Mouse (Mus musculus) forelimb bud, embryonic 11.5 days (tissue): ENCODE results near the gene Megf11.
A peak's percentile ranks its signal among the peaks of the same experiment; 100 is the strongest.

Experiments
- DNase-seq: peaks from one replicate; pipeline ENCODE4 v3.0.0-alpha.2; 2012; ENCODE audit warnings: low read depth, low spot score

The Megf11 gene

DNA sequence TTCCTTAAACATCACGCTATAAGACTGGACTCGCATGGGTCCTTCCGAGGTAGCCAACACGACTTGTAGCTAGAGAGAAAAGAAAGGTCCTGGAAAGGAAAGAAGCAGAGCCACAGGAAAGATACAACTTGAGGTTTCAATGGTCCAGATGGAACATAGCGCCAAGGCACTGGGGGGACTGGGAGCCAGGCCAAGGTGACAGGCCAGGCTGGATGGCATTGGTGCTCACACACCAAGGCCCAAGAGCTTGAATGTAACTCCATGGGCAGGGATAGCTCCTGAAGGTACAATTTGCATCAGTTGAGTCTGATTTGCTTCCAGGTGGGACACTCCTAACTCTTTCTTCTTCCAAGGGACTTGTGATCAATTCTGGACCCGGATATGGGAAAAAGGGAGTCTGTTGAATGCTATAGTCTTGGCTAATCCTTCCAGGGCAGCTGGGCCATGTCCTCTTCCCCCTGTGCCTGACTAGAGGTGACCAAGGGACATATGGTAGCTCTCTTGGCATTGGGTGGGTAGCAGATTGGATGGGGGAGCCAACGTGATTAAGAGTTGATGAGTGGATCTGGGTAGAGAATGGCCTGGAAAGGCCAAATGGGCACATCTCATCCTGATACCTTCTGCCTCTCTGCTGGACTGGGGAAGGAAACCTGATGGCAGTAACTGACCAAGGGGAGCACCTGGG lies 172.6 kb downstream of the Megf11 start:
- no peak for DNase-seq

DNA sequence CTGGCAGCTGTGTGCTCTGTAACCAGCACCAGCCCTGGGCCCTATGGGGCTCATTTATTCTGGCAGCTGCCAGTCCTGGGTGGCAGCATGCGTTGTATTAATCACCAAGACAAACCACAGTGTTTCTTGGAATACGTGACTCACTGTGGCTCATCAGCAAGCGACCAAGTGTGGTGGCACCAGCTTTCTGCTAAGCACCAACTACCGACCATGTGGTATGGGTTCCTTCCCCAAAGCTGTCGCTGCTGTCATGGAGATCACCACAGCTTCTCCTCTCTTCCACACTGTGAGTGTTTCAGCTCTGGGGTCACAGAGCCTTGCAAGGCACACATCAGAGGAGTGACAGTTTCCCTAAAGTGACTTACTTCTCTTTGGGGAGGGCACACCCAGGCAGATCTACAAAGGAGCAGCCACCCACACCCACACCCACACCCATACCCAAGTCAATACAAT lies 178.9 kb downstream of the Megf11 start:
- no peak for DNase-seq

DNA sequence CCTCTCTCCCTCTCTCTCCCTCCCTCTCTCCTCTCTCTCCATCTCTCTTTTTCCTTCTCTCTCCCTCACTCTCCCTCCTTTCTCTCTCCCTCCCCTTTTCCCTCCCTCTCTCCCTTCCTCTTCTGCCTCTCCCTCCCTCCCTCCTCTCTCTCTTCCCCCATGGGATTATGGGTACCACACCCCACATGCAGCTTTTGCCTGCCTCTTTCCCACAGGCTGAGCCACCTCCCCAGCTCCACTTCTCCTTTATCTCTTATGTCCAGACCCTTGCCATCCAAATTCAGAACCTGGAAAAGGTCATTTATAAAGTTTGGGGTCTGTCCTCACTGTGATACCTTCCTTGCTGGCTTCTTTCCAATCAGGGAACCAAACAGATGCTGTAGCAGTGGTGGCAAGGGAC lies 180.5 kb downstream of the Megf11 start:
- DNase-seq: no peak

DNA sequence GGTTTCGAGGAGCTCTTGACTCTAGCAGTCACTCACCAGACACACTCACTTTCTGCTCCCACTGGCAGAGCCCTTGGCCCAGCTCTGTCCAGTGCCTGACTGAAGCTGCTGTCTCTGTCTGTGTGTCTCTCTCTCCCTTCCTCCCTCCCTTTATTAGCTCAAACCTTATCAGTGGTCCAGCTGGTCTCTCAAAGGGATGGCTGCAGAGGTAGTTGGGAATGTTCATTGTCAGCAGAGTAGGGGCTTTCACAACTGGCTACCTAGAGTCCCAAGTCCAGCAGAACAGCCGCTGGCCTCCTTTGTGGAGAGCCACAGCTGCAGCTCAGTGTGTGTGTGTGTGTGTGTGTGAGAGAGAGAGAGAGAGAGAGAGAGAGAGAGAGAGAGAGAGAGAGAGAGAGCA lies 180.9 kb downstream of the Megf11 start:
- no peak for DNase-seq

DNA sequence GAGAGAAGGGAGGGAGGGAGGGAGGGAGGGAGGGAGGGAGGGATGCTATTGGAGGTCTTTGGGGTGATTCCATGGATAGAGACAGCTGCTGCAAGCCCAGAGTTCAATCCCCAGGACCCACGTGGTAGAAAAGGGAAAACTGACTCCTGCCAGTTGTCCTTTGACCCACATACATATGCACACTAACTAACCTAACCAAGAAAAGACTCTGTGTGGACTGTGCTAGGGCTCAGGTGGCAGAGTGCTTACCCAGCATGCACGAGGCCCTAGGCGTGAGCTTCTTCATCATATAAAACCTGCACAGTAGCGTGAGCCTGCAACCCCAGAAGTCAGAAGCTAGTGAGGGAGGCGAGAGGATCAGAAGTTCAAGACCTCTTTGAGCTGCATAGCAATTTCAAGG lies 182.1 kb downstream of the Megf11 start:
- no peak for DNase-seq

DNA sequence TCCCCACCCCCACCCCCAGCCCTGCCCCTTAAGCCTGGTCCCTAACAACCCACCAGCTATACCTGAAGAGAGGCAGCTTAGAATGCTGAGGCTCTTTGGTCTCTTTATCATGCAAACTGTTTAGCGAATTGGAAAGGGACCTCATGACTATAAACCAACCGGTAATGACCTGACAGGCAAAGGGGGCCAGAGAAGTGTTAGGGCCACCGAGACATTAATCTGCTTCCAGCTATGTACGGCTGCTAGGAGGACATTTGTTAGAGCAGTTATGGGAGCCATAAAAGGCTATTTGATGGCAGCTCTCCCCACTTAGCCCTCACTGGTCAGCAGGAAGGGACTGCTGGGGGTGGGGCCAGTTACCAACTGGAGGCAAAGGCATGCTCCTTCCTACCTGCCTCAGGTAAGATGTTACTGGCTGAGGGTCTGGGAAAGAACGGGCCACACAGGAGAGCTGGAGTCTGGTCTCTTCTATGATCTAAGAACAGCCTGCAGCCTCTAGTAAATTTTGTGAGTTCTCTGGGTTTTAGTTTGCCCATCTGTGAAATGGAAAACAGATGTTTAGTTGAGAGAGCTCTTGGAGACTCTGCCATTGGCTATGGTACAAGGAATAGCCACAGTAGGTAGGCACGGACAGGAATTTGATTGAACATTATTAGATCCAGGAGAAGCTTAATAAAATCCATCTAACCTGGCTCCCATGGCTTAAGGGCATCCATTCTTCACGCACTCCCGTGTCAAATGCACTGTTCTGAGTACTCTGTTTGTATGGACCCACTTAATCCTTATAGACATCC lies 183.2 kb downstream of the Megf11 start:
- peak; percentile 74 for DNase-seq

DNA sequence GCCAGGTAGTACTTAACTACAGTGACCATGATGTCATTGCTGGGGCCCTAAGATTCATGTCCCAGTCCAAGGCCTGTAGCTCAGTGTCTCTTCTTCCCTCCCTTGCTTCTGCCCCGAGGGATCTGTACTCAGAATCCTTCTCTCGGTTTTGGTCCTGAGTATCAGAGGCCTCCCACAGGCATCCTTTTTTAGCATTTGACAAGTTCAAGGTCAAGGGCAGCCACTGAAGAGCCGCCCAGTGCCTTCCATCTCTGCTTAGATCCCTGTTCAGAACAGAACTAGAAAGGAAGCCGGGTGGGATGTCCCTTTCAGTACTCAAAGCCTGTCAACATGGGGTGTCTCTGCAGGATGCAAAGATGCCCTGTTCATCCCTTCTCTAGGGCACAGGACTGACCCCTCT lies 185.0 kb downstream of the Megf11 start:
- no peak for DNase-seq

DNA sequence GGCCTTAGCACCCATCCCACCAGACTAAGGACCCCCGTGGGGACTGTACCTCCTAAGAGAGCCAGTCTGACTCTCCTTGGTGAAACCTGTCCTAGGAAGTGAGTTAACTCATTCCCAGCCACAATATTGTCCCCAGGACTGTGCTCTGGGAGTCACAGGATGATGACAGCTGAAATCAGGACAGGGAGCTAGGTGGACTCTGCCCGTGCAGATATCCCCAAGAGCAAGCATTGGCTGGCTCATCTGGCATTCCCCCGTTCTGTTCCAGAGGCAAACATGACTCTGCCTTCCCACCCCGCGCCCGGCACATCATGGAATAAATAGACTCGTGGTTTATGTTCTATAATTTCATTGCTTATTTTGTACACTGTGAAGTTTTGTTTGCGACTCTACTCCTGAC lies 185.7 kb downstream of the Megf11 start:
- DNase-seq: no peak

DNA sequence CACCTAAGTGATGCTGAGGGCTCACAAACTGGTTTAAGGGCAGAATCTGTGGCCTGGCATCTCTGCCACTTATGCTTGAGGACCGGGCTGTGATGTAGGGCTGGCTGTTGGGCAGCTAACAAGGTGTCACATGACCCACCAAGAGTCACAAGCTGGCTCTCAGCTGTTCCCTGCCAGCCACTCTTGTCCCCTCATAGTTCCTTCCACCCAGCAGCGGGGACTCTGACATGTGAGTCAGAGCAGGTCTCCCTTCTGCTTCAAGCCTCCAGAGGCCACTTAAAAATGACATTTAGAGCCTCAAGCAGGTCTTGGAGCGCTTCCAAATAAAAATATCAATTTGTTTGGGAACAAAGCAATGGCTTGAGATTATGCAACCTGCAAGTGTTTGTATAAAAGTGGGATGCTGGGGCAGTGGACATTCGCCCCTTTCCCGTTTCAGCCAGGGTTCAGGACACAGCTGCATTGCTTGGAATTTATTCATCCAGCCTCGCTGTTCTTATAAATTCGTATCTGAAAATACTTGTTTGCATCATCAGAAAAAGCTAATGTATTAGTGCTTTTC lies 187.3 kb downstream of the Megf11 start:
- DNase-seq: no peak

DNA sequence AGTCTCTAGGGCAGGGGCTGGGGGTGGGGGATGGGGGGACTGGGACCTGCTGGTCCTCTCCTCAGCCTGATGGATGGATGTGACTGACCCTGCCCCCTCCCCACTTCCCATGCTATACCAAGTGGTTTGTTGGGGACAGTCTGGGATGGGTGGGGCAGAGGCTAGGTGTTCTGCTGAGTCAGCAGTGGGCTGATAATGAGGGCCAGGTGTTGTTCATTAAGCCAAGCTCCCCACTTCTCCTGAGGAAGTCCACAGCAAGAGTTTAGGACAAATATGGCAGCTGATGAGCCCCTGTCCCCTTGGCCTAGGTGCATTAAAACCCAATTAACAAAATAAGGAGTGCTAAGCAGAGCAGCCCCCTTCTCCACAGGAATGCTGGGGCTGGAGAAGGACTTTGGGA lies 190.2 kb downstream of the Megf11 start:
- peak; percentile 47 for DNase-seq

DNA sequence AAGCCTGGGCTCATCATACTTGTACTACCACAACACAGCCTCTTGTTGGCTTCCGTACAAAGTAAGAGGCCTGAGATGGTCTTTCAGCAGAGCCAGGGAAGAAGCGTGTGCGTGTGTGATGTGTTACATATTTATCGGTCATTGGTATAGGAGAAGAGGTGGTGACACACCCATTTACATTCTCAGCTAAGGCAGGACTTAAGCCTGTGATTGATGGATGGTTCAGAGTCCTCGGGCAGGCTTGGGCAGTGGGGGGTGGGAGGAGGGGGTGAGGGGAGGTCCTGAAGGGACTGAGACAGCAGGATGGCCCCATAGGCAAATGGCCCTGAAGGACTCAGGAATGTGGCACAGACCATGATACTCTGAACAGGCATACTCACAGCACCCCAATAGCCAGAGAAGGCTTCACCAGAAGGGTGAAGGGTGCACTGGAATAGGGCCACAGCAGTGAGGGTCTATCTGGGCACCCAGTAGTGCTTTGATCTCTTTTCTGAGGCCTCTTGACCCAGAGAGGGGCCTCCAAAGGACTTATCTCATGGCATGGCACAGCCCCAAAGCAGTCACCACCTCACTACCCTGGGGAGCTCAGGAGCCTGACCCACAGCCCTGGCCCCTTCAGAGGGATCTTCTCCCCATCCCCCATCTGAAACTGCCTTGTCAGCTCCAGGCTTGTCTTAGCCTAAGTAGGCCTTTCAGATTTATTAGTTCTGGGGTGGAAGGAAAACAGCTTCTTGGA lies 190.9 kb downstream of the Megf11 start:
- DNase-seq: no peak

DNA sequence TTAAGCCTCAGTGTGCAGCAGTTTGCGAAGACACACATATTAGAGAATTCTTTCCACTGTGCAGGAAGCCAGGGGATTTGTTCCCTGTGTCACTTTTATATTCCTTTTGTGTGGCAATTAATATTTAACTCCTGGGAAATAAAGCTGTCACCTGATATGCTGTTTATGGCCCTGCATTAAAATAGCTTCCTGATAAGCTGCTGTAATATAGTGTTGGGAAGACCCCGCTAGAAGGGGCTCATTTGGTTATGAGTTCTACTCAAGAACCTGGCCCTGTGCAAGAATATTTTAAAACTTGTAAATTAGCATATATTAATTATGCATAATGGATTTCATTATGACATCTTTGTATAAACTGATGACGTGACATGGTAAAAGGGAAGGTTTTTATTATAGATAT lies 191.7 kb downstream of the Megf11 start:
- no peak for DNase-seq

DNA sequence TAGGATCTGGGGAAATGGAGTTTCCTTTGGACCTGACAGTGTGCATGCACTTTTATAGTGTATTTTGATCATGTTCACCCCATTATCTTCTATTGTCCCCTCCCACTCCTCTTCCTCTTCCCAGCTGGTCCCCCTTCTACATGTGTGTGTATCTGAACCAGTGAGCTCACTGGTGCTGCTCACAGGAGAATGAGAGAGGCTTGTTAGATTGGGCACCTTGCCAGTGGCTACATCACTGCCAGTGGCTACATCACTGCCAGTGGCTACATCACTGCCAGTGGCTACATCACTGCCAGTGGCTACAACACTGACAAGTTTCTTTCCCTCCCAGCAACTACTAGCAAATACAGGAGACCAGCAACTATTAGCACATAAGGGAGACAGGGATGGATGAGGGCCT lies 192.6 kb downstream of the Megf11 start:
- DNase-seq: no peak

DNA sequence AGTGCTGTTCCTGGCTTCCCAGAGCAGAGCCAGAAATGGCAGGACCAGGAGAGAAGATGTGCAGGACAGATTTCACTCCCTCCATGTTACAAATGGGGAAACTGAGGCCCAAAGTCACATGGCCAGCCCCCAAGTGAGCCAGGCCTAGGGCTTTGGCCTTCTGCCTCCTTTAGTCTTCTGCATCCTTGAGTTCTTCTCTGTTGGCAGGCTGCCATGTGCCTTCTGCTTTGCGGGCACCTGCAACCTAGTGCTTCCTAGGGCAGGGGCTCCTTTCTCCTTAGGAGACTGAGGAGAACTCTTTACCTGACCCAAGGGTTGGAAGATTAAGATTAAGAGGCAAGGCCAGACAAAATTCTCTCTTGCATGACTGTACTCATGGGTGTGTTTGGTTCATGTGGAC lies 193.9 kb downstream of the Megf11 start:
- no peak for DNase-seq

DNA sequence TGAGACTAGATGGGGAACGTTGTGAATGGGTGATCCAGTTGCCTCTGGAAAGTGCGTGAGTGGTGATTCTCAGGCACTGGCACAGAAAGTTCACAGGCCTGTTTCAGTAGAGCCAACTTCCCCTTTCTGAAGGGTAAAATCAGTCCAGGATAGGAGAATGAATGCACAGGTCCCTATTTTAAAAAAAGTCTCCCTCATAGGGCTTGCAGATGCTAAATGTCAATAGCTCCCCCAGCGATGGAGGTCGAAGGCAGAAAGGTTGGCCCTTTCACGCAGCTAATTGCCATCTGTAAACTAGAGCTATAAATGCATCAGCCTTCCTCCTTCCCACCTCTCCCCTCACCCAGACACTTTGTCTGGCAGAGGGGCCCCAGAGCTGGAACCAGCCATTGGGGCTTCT lies 200.9 kb downstream of the Megf11 start:
- no peak for DNase-seq

DNA sequence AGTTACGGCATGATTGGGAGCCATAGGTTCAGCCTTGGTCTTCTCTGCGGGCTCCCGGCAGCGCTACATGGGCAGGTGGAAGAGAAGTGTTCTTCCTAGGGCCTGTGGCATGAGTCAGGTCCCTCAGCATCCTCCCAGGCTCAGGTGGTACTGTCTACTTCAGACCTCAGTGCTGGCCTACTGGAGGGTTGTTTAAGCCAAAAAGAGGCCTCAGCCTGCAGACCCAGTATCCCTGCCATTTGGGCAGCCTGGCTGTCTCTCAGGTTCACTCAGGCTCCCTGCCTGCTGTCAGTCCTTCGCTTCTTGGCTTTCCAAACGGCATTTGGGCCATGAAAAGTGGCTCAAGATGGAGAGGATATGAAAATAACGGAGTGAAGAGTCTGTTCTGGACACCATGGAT lies 202.6 kb downstream of the Megf11 start:
- DNase-seq: no peak

DNA sequence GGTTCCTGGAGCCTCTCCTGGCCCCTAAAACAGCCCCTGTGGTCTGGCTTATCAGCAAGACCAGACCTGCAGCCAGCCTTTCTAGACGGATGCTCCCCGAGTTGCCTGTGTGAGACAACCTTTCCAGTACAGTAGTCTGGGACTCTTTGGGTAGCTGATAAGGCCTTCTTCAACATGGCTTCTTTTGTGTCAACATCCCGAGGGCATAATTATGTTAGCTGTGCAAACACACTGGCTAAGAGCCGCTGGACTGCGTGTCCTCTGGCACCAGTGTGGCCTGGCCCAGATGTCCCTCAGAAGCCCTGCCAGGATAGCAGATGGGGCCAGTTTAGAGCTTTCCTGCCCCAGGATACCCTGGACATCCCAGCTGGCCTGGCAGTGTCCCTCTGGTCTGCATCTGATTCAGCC lies 205.2 kb downstream of the Megf11 start:
- DNase-seq: no peak

DNA sequence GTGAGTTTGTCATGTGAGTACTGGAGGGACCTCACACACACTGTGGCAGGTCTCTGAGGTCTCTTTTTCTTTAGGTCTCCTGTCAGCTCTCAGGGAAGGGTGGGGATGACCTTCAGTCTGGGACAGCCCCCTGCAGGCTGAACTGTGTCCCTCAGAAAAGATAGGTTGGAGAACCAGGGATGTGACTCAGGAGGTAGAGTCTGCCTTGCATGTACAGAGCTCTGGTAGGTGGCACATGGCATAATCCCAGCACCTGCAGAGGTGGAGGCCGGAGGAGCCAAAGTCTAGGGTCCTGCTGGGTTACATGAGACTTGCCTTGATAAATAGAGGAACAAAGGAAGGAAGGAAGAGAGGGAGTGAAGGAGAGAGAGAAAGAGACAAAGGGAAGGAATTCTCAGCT lies 206.0 kb downstream of the Megf11 start:
- DNase-seq: no peak

DNA sequence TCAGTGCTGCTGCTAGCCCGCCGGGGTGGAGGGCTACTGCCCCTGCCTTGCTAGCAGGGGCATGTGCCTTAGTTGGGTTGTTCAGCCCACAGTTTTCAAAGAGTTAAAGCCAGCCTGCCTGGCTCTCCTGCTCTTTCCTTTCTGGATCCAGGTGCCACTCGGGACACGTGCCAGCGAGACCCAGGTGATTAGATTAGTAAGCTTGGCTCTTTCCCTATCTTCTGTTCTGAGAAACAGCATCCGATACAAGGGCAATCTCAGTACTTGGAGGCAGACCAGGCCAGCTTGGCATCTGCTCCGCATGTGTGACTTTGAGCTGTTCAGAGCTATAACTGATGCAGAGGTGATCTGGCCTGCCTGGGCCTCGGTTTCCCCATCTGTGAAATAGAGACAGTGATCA lies 209.0 kb downstream of the Megf11 start:
- no peak for DNase-seq

DNA sequence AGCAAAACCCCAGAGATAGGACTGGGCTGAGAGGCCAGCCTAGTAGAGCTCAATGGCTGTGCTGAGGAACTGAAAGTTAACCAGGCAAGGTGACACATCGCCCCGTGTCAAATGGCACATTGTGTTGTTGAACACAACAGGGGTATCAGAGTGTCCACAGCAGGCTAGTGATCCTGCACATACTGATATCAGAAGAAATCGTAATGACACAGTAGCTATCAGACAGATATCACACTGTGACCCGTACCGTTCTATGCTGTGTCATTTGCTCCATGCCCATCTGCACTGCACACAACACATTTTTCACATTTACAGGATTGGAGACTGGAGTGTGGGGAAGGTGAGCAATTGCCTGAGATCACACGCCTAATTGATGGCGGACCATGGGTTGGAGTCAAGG lies 213.0 kb downstream of the Megf11 start:
- DNase-seq: no peak

DNA sequence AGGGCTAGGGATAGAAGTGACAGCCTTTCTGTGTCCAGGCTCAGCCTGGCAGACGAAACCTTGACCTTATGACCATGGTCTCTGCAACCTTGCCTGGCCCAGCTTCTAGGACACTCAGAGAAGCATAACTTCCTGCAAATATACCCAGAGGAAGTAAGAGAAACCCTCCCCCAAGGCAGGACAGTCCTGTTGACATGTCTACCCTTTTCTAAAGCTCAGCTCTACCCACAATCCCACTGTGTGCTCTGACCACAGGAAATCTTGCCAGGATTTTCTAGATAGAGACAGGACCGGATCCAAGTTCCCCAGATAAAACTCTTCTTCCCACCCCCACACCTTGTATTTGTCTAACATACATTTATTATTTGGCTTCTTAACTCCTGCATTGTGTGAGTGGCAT lies 215.3 kb downstream of the Megf11 start:
- no peak for DNase-seq

DNA sequence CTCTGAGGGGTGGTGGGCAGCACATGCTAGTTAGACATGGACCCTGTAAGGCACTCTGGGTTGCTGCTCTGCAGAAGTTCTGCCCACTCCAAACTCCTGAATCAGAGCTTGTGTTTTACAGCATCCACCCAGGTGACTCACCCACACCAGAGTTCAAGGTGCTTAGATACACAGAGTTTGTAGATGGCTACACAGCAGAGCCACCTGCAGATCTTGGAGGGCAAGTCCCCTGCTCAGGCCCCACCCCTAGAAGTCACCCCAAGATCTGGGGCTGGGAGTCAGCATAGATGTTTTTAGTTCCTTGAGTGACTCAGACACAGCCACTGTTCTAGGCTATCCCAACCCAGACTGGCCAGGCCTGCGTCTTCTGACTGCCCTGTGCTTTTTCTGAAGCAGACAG lies 217.5 kb downstream of the Megf11 start:
- no peak for DNase-seq
